Mouse (Mus musculus) embryo, embryonic 10 days (tissue): Measurements from ENCODE around the gene Wrb.
A peak's percentile ranks its signal among the peaks of the same experiment; 100 is the strongest.

Experiments
- DNase-seq: peaks from one replicate; pipeline ENCODE4 v3.0.0-alpha.2; 2015; ENCODE audit warnings: low spot score

Wrb gene

DNA sequence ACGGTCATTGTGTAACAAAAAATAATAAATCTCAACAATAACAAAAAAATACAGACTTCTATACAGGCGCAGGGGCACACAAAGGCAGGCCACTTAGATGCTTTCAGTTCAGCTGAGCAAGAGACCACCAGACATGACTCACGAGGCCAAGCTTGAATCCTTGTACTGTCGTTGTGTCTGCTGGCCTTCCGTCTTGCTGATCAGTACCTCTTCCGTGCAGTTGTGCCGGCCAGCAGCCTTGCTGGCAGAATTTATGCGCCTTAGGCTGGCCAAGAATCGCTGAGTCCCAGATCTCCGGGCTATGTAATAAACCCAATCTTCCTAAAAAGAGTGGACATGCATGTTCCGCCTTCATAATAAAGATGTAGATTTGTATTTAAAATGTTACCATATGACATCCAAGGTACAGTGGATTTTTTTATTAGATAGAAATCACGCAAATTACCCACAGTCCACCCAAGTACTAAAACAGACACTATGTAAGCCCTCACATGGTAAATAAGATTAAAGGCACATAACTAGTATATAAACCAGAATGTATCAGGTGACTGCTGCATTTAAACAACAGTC is 13.4 kb downstream of the Wrb start:
- peak; percentile 31 for DNase-seq

DNA sequence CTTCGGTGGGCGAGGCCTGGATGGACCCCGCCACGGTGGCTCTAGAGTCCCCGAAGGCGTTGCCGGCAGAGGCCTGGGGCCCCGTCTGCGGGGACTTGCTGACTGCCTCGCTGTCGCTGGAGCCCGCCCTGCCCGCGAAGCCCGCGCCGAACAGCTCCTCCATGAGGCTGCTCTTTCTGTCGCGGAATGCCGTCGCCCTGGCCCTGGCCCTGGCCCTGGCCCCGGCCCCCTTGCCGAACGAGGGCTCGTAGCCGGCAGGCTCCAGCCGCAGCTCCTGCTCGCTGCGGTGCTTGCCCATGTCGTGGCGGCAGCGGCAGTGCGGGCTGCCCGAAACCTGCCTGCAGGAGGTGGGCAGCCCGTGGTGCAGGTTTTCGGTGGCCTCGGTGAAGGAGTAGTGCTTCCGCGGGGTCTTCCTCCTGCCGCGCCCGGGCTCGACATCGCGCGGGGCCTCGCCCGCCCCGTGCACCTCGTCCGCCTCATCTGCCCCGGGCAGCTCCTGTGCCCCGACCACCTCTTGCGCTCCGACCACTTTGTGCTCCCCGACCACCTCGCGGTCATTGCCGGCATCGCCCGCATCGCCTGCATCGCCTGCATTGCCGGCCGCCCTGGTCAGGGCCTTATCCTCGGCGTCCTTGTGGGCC is 14.0 kb downstream of the Wrb start:
- peak; percentile 93 for DNase-seq

- DNase-seq: no peak
Measured at GRCm38 (mm10) chr16:96159794-96160346, 14.7 kb downstream of the Wrb start.

- DNase-seq: no peak
Measured at GRCm38 (mm10) chr16:96160927-96161326, 15.7 kb downstream of the Wrb start.

GRCm38 (mm10) chr16:96161336-96161735 is 16.1 kb downstream of the Wrb start:
- no peak for DNase-seq

DNA sequence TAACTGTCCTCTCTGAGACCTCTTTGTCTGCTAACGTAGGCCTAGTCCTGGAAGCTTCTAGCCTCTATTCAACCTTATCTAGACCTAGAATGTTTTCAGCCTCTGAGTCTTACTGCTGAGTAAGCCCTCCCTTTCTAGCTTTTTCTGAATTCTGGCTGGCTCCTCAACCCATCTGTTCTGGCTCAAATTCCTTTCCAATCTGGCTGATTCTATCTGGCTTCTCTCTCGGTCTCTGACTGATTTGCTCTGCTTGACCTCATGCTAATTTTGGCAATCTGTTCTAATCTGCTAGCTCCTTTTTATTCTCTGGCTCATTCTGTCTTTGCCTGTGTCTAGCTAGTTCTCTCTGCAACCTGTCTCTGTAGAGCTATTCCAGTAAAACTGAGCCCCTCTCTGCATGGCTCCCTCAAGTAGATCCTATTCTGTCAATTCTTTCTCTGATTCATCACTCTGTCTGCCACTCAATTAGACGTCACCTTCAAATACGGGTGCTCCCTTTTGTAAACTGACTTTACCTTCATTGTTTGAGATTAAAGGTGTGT is 20.6 kb downstream of the Wrb start:
- DNase-seq: no peak

DNA sequence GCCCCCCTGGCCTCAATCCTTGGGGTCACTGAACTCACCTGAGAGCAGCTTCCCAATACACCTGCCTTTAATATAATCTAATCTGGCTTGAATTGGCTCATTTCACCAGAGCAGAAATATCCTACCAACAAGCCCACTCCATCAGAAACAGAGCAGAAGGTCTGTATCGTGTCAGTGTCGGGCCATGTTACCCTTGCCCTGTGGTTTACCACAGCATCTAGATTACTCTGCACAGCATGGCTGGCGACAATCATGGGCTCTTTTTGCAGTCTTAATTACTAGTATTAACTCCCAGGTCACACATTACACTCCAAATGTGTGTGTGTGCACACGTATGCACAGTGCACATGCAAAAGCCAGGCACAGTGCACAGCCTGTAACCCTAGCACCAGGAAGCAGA is 23.6 kb downstream of the Wrb start:
- DNase-seq: no peak

GRCm38 (mm10) chr16:96173648-96174047 is 28.4 kb downstream of the Wrb start:
- DNase-seq: no peak

DNA sequence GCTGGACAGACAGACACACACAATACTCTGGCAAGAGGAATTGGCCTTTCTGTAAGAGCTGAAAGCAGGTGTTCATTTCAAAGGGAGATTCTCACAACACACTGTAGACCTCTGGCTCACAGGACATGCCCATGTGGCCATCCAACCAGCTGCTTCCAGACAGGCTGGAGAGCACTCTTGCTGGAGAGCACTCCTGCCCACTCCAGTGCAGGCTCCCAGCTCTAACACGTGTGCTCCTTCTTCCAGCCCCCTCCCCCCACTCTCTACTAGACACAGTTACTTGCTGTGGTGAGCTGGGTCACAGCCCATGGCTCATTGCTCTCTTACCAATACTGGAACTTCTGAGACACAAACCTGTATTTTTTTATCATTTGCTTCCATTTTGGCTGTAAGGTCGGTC is 30.2 kb downstream of the Wrb start:
- no peak for DNase-seq

- DNase-seq: no peak
Measured at GRCm38 (mm10) chr16:96179156-96179555, 33.9 kb downstream of the Wrb start.

DNA sequence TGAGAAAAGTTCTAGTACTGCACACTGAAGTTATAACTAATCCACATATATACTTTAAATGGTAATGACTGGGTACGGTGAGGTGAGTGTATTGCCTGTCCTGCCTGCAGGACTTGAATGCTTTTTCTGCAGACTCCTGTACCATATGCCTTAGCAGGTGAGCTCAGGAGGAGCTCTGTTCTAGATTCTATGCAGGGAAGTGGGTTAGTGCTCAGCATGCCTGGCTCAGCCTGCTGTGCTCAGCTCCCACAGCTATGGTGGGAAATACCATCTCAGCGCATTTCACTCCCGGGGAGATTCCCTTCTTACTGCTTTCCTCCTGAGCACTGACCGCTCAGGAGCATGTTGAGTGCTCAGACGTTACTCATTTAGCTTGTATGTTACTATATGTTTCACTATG is 42.4 kb downstream of the Wrb start:
- no peak for DNase-seq

GRCm38 (mm10) chr16:96191531-96192506 is 46.6 kb downstream of the Wrb start, which contains the start of gene Lca5l:
Lca5l (minus strand) TSS chr16:96192271.
- peak; percentile 100 for DNase-seq

DNA sequence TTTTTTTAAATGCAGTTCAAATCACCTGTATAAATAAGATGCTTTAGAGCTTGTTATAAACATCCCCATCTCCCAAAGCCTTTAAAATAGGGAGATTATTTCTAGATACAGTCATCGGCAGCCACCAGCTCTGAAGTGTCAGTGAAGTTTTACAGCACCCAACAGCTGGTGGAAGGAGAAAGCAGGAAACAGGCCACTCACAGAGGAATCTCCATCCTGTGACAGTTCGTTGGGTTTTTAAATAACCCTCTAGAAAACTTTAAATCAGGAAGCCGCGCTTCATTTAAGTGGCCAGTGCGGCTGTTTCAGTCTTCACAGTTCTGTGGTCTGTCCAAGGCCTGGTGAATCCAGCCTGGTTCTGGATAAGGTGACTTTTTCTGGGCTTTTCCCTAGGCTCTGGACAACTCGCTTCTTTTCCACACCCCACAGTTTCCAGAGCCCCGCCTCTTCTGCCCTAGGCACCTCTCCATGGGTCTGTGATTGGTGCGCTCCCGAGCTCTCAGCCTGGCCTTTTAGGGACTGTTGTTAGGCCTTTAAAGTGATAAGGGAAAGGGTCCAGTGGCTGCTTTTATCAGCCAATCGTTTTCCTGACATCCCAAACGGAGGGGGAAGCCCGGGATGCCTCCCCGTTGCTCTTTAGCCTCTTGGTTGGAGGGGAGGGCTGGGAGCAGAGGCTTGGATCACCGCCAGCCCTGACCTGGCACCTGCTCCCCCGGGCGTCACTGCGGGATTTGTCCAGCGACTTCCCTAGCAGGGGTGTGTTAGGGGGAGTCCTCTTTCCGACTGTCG is 54.9 kb downstream of the Wrb start, which contains the start of gene Sh3bgr:
Gene Sh3bgr (plus strand): TSS at position 538 of the 789 bp plus-strand sequence.
- DNase-seq: peak; percentile 67

DNA sequence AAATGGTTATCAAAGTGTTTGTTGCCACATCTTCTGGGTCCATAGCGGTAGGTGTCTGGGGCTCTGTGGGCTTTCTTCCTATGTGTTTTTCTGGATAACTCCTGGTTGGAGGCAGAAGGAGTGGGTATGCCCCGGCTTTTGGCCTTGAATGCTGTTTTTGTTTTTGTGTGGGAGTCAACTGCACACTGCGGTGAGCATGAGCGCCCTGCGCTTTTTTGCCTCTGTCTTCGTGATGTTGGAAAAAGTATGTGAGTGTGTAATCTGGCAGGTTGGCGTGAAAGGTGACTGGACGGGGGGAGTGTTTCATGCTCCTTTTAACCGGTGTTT is 55.5 kb downstream of the Wrb start:
- DNase-seq: no peak

- no peak for DNase-seq
Measured at GRCm38 (mm10) chr16:96201485-96202232, 56.5 kb downstream of the Wrb start.
